Mouse (Mus musculus) layer of hippocampus, adult 9-10 months (tissue): Measurements from ENCODE around the gene Them7.

Source experiments
- DNase-seq: peaks from one replicate; pipeline ENCODE4 v3.0.0; 2022; ENCODE audit warnings: low spot score

The Them7 gene

GRCm38 (mm10) chr2:105224134-105224986 lies at the start of gene Them7:
Them7 (plus strand) TSS chr2:105224320.
- DNase-seq: no peak

GRCm38 (mm10) chr2:105178871-105179270 lies 45.2 kb upstream of the Them7 start:
- no peak for DNase-seq

- no peak for DNase-seq
These were observed 41.6 kb upstream of the Them7 start for GRCm38 (mm10) chr2:105182501-105182900.

- DNase-seq: no peak
These were observed 39.0 kb upstream of the Them7 start for GRCm38 (mm10) chr2:105185140-105185539.

- DNase-seq: no peak
These were observed 38.2 kb upstream of the Them7 start for GRCm38 (mm10) chr2:105185768-105186529.

- DNase-seq: no peak
These were observed 37.5 kb upstream of the Them7 start for GRCm38 (mm10) chr2:105186591-105186990.

GRCm38 (mm10) chr2:105188182-105188581 lies 35.9 kb upstream of the Them7 start:
- peak; percentile 3 for DNase-seq

GRCm38 (mm10) chr2:105189352-105189751 lies 34.8 kb upstream of the Them7 start:
- DNase-seq: no peak

GRCm38 (mm10) chr2:105200152-105200551 lies 24.0 kb upstream of the Them7 start:
- DNase-seq: no peak

GRCm38 (mm10) chr2:105206563-105207174 lies 17.5 kb upstream of the Them7 start:
- no peak for DNase-seq

GRCm38 (mm10) chr2:105212839-105213238 lies 11.3 kb upstream of the Them7 start:
- no peak for DNase-seq

- no peak for DNase-seq
These were observed 8.2 kb upstream of the Them7 start for GRCm38 (mm10) chr2:105215914-105216313.

- no peak for DNase-seq
These were observed 4.9 kb upstream of the Them7 start for GRCm38 (mm10) chr2:105219229-105219628.

- no peak for DNase-seq
These were observed 4.5 kb upstream of the Them7 start for GRCm38 (mm10) chr2:105219664-105220063.

GRCm38 (mm10) chr2:105220738-105221303 lies 3.3 kb upstream of the Them7 start:
- DNase-seq: no peak

GRCm38 (mm10) chr2:105223606-105224005 lies 514 bp upstream of the Them7 start:
- no peak for DNase-seq

GRCm38 (mm10) chr2:105224987-105225375 lies 861 bp downstream of the Them7 start:
- DNase-seq: no peak

GRCm38 (mm10) chr2:105226297-105226958 lies 2.3 kb downstream of the Them7 start:
- DNase-seq: no peak

- no peak for DNase-seq
These were observed 4.3 kb downstream of the Them7 start for GRCm38 (mm10) chr2:105228416-105228815.

- DNase-seq: peak; percentile 31
These were observed 6.2 kb downstream of the Them7 start for GRCm38 (mm10) chr2:105230333-105230732.

- DNase-seq: no peak
These were observed 8.3 kb downstream of the Them7 start for GRCm38 (mm10) chr2:105232386-105232785.

- DNase-seq: no peak
These were observed 10.2 kb downstream of the Them7 start for GRCm38 (mm10) chr2:105234278-105234677.
